Mouse (Mus musculus) splenic B cell, adult 2 months (primary cell): ENCODE measurements around the gene Lrrc1.
A peak's percentile ranks its signal among the peaks of the same experiment; 100 is the strongest.

ENCODE experiments used
- DNase-seq: peaks from one replicate; pipeline ENCODE4 v3.0.0-alpha.2; 2011; ENCODE audit warnings: low read depth, low spot score
- H3K27me3 ChIP-seq: 2 replicates; pipeline ENCODE4 v1.6.1; 2012; ENCODE audit warnings: mild to moderate bottlenecking, low read length, moderate library complexity, mixed read lengths; ENCODE audit not compliant: control insufficient read depth, poor library complexity, insufficient read depth, severe bottlenecking
- H3K36me3 ChIP-seq: 2 replicates; pipeline ENCODE4 v1.6.1; 2012; ENCODE audit warnings: mild to moderate bottlenecking, low read length, moderate library complexity, mixed read lengths; ENCODE audit not compliant: control insufficient read depth, poor library complexity, insufficient read depth, severe bottlenecking

Lrrc1 gene

DNA sequence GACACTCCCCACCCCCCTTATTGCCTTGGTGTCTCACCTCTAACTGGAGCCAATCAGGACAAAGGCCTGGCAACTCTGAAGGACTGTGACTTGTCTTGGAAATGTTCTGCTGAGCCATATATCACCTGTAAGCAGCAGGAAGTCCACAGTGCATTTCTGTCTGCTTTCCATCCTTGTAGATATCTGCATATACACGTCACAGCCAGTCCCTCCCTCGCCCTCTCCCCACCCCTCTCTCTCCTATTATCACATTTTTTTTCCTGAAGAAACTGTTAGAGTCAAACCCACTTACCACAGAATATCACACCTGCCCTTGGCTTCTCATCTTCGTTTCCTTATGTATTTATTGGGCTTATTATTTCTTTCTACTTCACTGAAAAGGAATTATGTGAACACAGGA lies 13.3 kb upstream of the Lrrc1 start:
- Histone ChIP-seq H3K36me3 (no peaks in the 10 kb centered on the region), H3K27me3 (no peaks in the 10 kb centered on the region)
- no peak for DNase-seq

DNA sequence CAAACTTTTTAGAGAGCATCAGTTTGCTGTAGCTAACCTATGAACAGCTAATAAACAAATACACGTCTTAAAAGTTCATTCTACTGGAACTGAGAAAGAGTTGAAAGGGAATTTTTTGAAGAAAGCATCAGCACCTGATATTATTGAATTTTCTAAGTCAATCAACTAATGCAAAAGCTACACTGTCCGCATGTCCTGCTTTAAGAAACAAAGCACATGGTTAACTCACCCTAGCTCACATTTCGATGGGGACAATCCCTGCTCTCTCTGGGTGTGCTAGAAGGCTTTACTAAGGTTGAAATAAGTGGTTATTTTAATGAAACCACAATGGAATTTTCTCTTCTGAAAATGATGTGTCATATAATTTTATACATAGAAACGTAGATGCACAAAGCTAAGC lies 12.5 kb upstream of the Lrrc1 start:
- Histone ChIP-seq H3K36me3 (no peaks in the 10 kb centered on the region), H3K27me3 (no peaks in the 10 kb centered on the region)
- DNase-seq, result no peak

DNA sequence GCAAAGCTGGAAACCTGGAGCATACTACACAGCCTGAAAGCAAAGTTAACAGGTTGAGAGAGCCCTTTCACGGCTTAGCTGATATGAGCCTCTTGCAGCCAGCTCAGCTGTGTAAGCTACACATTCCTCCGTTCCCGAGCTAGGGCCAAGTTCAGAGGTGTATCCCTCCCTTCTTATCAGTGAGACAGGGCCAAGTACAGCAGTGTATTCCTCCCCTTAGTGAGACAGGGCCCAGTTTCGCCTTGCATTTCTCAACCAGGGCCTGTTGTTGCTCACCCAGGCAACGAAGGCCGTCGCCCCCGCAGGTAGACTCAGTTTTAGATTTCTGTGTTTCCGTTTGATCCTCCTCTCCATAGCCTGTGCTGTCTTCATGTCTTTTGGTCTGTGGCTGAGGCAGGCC lies 11.8 kb upstream of the Lrrc1 start:
- DNase-seq, result no peak
- Histone ChIP-seq H3K36me3 (no peaks in the 10 kb centered on the region), H3K27me3 (no peaks in the 10 kb centered on the region)

DNA sequence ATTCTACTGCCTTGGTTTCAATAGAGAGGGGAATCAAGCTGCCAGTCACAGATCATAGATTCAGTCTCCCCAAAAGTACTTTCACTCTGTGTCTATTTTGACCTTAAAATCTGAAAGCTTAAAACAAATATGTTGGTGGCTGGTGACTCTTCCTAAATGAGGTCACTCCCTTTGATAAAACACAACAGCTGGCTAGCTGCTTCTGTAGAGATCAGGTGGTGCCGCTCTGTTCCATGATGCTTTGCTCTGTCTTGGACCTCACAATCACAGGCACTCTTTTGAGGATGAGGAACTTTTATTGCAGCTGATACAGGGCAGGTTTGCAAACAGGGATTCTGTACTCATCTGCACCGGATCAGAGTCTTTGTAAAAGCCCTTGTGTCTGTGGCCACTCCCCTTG lies 8.8 kb upstream of the Lrrc1 start:
- Histone ChIP-seq H3K27me3 (no peaks in the 10 kb centered on the region), H3K36me3 (no peaks in the 10 kb centered on the region)
- no peak for DNase-seq

GRCm38 (mm10) chr9:77551036-77551512 lies 6.4 kb upstream of the Lrrc1 start:
- DNase-seq, result peak; percentile 72
- Histone ChIP-seq H3K27me3 (no peaks in the 10 kb centered on the region), H3K36me3 (no peaks in the 10 kb centered on the region)

DNA sequence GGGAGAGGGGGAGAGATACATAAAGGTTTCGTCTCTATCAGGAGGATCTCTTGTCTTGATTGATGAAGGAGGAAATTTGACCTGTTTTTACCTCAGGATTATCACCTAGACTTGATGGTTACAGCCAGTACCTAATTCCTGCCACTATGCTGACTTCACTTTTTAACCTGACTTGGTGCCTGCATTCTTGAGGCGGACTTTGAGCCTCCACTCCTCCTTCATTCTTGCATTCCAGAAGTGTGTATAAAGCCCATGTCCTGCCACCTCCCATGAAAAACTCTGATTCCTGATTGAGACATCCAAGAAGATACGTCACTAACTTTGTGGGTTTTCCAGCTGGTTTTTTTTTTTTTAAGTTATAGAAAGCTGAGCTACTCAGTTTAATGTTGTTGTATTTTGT lies 1.3 kb upstream of the Lrrc1 start:
- DNase-seq, result no peak
- Histone ChIP-seq H3K27me3 (no peaks in the 10 kb centered on the region), H3K36me3 (no peaks in the 10 kb centered on the region)

DNA sequence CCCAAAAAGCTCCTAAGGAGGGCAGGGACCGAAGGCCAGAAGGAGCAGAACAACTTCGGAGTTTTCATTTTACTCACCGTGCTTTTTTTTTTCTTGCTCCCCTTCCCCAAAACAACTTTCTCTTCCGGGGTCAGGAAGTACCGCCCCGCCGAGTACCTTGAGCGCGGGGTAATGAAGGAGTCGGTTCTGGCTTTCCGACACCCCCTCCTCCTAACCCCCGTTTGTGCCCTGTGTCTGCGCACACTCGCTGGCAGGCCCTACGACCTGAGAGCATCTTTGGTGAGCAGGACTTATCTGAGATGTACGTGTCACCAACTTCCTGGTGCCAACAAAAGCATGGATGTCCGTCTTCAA lies 375 bp upstream of the Lrrc1 start:
- Histone ChIP-seq H3K36me3 (no peaks in the 10 kb centered on the region), H3K27me3 (no peaks in the 10 kb centered on the region)
- no peak for DNase-seq

DNA sequence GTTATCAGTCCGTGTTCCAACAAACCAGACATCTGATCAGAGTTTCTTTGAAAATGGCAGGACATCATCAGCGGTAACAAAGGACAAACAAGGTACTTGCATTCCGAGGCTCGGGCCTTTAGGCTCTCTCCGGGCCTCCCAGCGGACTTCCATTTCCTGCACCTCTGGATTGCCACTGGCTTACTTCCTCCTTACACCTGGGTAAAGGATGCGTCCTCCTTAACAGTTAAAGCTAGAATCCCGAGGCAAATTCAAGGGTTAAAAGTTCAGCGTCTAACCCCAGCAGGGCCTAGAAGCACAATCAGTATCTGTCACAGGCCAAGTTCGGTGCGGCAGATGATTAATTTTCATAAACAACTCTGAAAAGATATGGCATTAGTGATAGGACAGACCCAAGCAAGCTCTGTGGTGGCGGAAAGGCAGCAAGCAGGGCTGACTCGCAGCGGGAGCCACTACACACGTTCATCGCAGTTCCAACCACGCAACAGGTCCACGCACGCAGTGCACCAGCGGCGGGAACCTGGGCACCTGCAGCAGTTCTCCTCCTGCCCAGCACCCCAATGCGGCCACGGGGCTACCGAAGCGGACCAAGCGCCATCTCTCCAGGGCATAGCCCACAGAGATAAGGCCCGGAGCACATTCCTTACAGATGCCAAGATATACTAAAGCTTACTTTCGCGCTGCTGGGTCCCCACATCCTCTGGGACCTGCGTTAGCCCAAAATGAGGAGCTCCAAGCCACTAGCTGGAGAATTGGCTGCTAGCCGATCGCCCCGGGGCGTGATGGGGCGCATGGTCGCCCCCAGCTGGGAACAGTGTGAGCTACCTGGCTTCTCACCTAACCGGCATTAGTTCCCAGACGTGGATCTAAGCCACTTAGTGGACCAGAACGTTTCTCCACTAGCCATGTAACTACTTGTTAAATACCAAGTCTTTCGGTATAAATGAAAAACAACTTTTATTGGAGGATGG lies 1.0 kb downstream of the Lrrc1 start:
- Histone ChIP-seq H3K27me3 (no peaks in the 10 kb centered on the region), H3K36me3 (no peaks in the 10 kb centered on the region)
- DNase-seq, result peak; percentile 50

DNA sequence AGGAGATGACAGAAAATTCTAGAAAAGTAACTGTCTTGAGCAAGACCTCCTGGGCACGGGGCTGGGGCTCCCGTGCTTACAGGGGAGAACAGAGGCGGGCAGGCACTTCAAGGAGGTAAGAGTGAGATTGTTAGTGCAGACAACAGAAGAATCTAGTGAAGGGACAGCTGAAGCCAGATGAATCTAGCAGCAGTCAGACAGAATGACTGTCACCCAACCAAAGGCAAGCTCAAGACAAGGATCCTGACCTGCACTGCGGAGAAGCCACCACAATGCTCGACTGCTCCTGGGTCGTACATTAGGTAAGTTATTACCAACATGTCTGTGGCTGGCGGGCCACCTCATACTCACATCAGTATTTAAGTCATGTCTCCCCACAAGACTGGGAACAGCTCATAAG lies 3.1 kb downstream of the Lrrc1 start:
- no peaks in the 10 kb centered on the region for H3K27me3 ChIP-seq
- no peaks in the 10 kb centered on the region for H3K36me3 ChIP-seq
- no peak for DNase-seq

DNA sequence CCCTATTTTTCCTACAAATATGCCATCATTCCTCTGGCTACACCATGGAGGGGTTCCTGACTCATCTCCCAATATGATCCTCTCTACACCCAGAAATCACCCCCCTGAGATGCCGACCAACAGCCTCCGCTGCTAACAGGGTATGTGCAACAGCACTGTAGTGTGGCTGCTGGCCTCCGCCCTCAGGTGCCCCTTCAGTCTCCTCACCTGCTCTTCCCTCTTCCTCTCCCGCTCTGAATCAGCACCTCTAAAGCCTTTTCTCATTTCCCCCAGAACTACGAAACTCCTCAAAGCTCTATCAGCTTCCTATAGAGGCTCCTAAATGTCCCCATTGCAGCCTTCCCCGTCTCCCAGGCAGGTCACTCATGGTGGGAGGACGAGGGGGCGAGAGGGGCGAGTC lies 5.4 kb downstream of the Lrrc1 start:
- no peak for DNase-seq
- H3K36me3 ChIP-seq, result no peaks in the 10 kb centered on the region
- no peaks in the 10 kb centered on the region for H3K27me3 ChIP-seq

DNA sequence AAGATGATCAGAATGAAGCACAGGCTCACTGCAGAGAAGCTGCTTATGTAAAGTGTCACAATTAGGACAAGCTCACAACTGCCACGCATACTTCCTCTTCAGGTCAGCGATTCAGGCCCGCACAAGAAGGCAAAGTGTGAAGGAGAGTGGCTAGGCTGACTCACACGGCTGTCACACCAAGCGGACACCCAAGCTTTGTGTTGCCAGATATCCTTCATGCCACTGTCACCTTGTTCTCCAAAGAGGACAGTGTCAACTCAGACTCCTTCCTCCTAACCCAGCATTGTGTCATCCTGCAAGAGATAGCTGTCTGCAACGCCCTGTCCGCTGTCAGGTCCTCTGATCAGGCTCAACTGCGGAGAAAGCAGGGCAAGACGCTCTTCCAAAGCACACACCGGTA lies 7.3 kb downstream of the Lrrc1 start:
- DNase-seq, result no peak
- no peaks in the 10 kb centered on the region for H3K36me3 ChIP-seq
- H3K27me3 ChIP-seq, result no peaks in the 10 kb centered on the region

GRCm38 (mm10) chr9:77536832-77537231 lies 7.8 kb downstream of the Lrrc1 start:
- H3K36me3 ChIP-seq, result no peaks in the 10 kb centered on the region
- no peak for DNase-seq
- H3K27me3 ChIP-seq, result no peaks in the 10 kb centered on the region

- DNase-seq, result no peak
- H3K36me3 ChIP-seq, result no peaks in the 10 kb centered on the region
- no peaks in the 10 kb centered on the region for H3K27me3 ChIP-seq
Measured at GRCm38 (mm10) chr9:77536286-77536685, 8.4 kb downstream of the Lrrc1 start.

DNA sequence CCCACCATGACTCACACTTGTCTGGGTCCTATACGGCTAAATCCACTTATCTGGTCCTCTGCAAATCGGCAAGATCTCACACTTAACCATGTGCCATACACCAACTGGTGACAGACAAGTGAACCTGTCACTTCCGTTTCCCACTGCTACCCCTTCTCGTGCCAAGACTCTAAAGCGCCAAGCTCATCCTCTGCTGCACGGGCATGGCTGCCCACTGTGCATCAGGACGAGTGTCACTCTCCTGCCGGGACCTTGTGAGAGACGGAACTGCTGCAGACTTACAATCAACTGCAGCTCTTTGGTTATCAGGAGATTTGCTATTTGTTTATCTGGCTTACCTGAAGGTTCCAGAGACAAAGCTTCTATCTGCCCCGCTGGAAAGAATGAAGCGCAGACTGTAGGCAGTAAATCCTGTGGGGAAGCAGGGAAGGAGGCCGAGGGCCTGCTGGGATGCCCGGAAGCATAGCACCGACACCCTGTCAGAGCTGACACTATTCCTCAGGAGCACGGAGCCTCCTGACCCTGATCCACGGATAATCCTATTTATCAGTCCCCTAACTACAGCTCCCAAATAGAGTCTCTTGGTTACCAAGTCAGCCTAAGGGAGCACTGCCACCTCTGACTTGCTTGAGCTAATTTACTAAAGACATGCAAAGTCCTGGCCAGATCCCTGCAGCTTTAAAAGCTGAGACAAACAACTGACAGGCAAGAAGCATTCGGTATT lies 9.5 kb downstream of the Lrrc1 start:
- DNase-seq, result no peak
- no peaks in the 10 kb centered on the region for H3K27me3 ChIP-seq
- H3K36me3 ChIP-seq, result no peaks in the 10 kb centered on the region

DNA sequence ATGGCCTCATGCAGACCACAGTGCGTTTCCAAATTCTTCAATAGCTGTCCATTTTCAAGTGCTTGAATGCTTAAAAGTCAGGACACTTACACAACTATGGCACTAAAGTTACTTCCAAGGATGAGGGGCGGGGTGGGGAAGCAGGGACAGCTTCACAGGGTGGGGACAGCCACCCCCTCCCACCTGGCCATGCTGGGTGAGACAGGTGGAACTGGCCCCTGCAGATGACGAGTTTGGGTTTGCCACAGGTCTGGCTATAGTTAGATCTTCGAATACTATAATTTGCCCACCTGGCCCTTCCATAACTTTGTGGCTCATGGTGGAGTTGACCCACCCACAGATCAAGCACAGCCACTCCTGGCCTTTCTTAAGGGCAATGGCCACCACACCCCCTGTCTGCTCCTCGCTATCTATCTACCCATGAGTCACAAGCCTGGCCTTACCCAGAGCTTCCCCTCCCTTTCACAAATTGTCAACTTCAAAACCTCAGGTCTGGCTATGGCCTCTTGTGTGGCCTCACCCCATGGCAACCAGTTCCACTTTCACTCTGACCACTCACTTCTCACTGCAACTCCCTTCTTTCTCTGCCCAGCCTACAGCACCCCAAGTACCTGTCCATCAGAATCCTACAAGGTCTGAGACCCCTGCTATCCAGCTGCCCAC lies 16.2 kb downstream of the Lrrc1 start:
- no peaks in the 10 kb centered on the region for H3K27me3 ChIP-seq
- no peak for DNase-seq
- H3K36me3 ChIP-seq, result no peaks in the 10 kb centered on the region
